Mouse (Mus musculus) CH12F3 (cell line): ENCODE results near the gene Vmo1.
"Not testable (repeated sequence)": the region's sequence is repeated elsewhere in the genome, so short reads cannot be mapped to it uniquely, and the experiment has no call there.

ENCODE experiments used
- in situ Hi-C: fragments of 300-500 bp; cut with MboI; formaldehyde crosslinking; loops from 2 replicates; pipeline ENCODE4 v1.14.3; 2020; ENCODE audit warnings: low sequenced_read_pairs

Vmo1 gene

GRCm38 (mm10) chr11:70514288-70514687 is at the start of gene Vmo1:
Vmo1 (minus strand) TSS chr11:70514616.
- in situ Hi-C loops = no loop called here

- in situ Hi-C loops = no loop called here
Observed at GRCm38 (mm10) chr11:70563470-70564275, 49.3 kb upstream of the Vmo1 start.

- in situ Hi-C loops = no loop called here
Observed at GRCm38 (mm10) chr11:70562995-70563469, 48.6 kb upstream of the Vmo1 start.

- in situ Hi-C loops = no loop called here
Observed at GRCm38 (mm10) chr11:70562287-70562994, 48.0 kb upstream of the Vmo1 start, which contains the start of gene Mink1. Mink1 (plus strand) TSS chr11:70562881.

GRCm38 (mm10) chr11:70561937-70562286 is 47.5 kb upstream of the Vmo1 start:
- in situ Hi-C loops = no loop called here

GRCm38 (mm10) chr11:70557545-70557944 is 43.1 kb upstream of the Vmo1 start:
- in situ Hi-C loops = no loop called here

- in situ Hi-C loops = no loop called here
Observed at GRCm38 (mm10) chr11:70553940-70554339, 39.5 kb upstream of the Vmo1 start.

GRCm38 (mm10) chr11:70551526-70551925 is 37.1 kb upstream of the Vmo1 start:
- in situ Hi-C loops = no loop called here

- in situ Hi-C loops = no loop called here
Observed at GRCm38 (mm10) chr11:70544496-70544895, 30.1 kb upstream of the Vmo1 start.

GRCm38 (mm10) chr11:70541415-70541814 is 27.0 kb upstream of the Vmo1 start:
- in situ Hi-C loops = no loop called here

- in situ Hi-C loops = no loop called here
Observed at GRCm38 (mm10) chr11:70540928-70541327, 26.5 kb upstream of the Vmo1 start.

- in situ Hi-C loops = no loop called here
Observed at GRCm38 (mm10) chr11:70539877-70540587, 25.6 kb upstream of the Vmo1 start, which contains the start of gene Pld2. Pld2 (plus strand) TSS chr11:70540064.

- in situ Hi-C loops = no loop called here
Observed at GRCm38 (mm10) chr11:70539423-70539822, 25.0 kb upstream of the Vmo1 start.

- in situ Hi-C loops = no loop called here
Observed at GRCm38 (mm10) chr11:70532839-70533238, 18.4 kb upstream of the Vmo1 start, which contains the start of gene Gm40193. Gm40193 (minus strand) TSS chr11:70532939.

GRCm38 (mm10) chr11:70531065-70531464 is 16.6 kb upstream of the Vmo1 start:
- in situ Hi-C loops = not testable (repeated sequence)

GRCm38 (mm10) chr11:70528610-70529009 is 14.2 kb upstream of the Vmo1 start:
- in situ Hi-C loops = loop anchor here (10.0 kb wide), 1 partner anchor 226 kb away; no protein-coding TSS in a partner anchor

GRCm38 (mm10) chr11:70526211-70526610 is 11.8 kb upstream of the Vmo1 start:
- in situ Hi-C loops = loop anchor here (10.0 kb wide), 1 partner anchor 229 kb away; no protein-coding TSS in a partner anchor

- in situ Hi-C loops = loop anchor here (10.0 kb wide), 1 partner anchor 229 kb away; no protein-coding TSS in a partner anchor
Observed at GRCm38 (mm10) chr11:70525726-70526125, 11.3 kb upstream of the Vmo1 start.

GRCm38 (mm10) chr11:70525184-70525678 is 10.8 kb upstream of the Vmo1 start, which contains the start of gene Psmb6:
Psmb6 (plus strand) TSS chr11:70525367.
- in situ Hi-C loops = loop anchor here (10.0 kb wide), 1 partner anchor 230 kb away; no protein-coding TSS in a partner anchor

- in situ Hi-C loops = loop anchor here (10.0 kb wide), 1 partner anchor 230 kb away; no protein-coding TSS in a partner anchor
Observed at GRCm38 (mm10) chr11:70524782-70525181, 10.4 kb upstream of the Vmo1 start.
